Mouse (Mus musculus) left cerebral cortex, adult 18-20 months (tissue): ENCODE data around the gene Slc25a5. TPM values are rescaled to one million over a fixed set of nuclear protein-coding genes. Genes with fewer than 3 reads are reported as not detected.
"Not testable (repeated sequence)": the region's sequence is repeated elsewhere in the genome, so short reads cannot be mapped to it uniquely, and the experiment has no call there.

ENCODE experiments used
- DNase-seq, 2 experiments: peaks; one replicate each; pipeline ENCODE4 v3.0.0; 2021 to 2022; ENCODE audit warnings: low spot score in 2 of 2, mixed read lengths in 1 of 2
- long read RNA-seq, 2 experiments: library from polyadenylated mRNA; stranded (forward); transcript quantifications; one replicate each; pipeline ENCODE4 v2.0.0; 2021
- total RNA-seq, 2 experiments: library from RNA; stranded (reverse); gene quantifications; 2 replicates each; pipeline ENCODE4 v1.2.3; 2021

Gene Slc25a5
- 100 to 1,000 TPM; 315 to 349 TPM for total RNA-seq
- long read RNA-seq, experiment 1, transcript Slc25a5-201 (4 exons, 1,240 nt) = major isoform, 570 of 924 reads
- long read RNA-seq, experiment 1, partial matches to known transcripts = 8 of 924 reads
- long read RNA-seq, experiment 1, other reads (novel, unspliced or antisense) = 344 of 924 reads
- long read RNA-seq, experiment 2, transcript Slc25a5-201 (4 exons, 1,240 nt) = major isoform, 473 of 878 reads
- long read RNA-seq, experiment 2, partial matches to known transcripts = 4 of 878 reads
- long read RNA-seq, experiment 2, other reads (novel, unspliced or antisense) = 399 of 878 reads

GRCm38 (mm10) chrX:36795424-36796162 is at the start of gene Slc25a5:
Gene Slc25a5 (plus strand): TSS chrX:36795651.
- peak; percentile 69 to 81 for DNase-seq

- peak; percentile 13 to 21 for DNase-seq
Observed at GRCm38 (mm10) chrX:36746789-36747188, 48.7 kb upstream of the Slc25a5 start.

- no peak for DNase-seq
Observed at GRCm38 (mm10) chrX:36748573-36748972, 46.9 kb upstream of the Slc25a5 start.

GRCm38 (mm10) chrX:36749281-36749785 is 46.1 kb upstream of the Slc25a5 start:
- DNase-seq = peak; percentile 18 to 22

- no peak for DNase-seq
Observed at GRCm38 (mm10) chrX:36750591-36750990, 44.9 kb upstream of the Slc25a5 start.

- no peak for DNase-seq
Observed at GRCm38 (mm10) chrX:36752586-36752985, 42.9 kb upstream of the Slc25a5 start.

- no peak for DNase-seq
Observed at GRCm38 (mm10) chrX:36757796-36758472, 37.5 kb upstream of the Slc25a5 start.

GRCm38 (mm10) chrX:36758566-36758965 is 36.9 kb upstream of the Slc25a5 start:
- no peak for DNase-seq

GRCm38 (mm10) chrX:36760946-36761635 is 34.4 kb upstream of the Slc25a5 start:
- peak; percentile 42 to 60 for DNase-seq

- DNase-seq = no peak
Observed at GRCm38 (mm10) chrX:36762289-36762688, 33.2 kb upstream of the Slc25a5 start.

GRCm38 (mm10) chrX:36762894-36763293 is 32.6 kb upstream of the Slc25a5 start:
- no peak for DNase-seq

- no peak for DNase-seq
Observed at GRCm38 (mm10) chrX:36763298-36763933, 32.0 kb upstream of the Slc25a5 start.

- DNase-seq = no peak
Observed at GRCm38 (mm10) chrX:36763934-36764317, 31.5 kb upstream of the Slc25a5 start.

- DNase-seq = no peak
Observed at GRCm38 (mm10) chrX:36767386-36767785, 28.1 kb upstream of the Slc25a5 start.

- no peak for DNase-seq
Observed at GRCm38 (mm10) chrX:36772591-36772990, 22.9 kb upstream of the Slc25a5 start.

GRCm38 (mm10) chrX:36775520-36775919 is 19.9 kb upstream of the Slc25a5 start:
- no peak for DNase-seq

GRCm38 (mm10) chrX:36777694-36778093 is 17.8 kb upstream of the Slc25a5 start:
- DNase-seq = no peak

GRCm38 (mm10) chrX:36789360-36789759 is 6.1 kb upstream of the Slc25a5 start:
- no peak for DNase-seq

GRCm38 (mm10) chrX:36794571-36794970 is 880 bp upstream of the Slc25a5 start:
- no peak for DNase-seq

GRCm38 (mm10) chrX:36796163-36796581 is 721 bp downstream of the Slc25a5 start:
- peak; percentile 73 to 84 for DNase-seq

GRCm38 (mm10) chrX:36796734-36797133 is 1.3 kb downstream of the Slc25a5 start:
- not testable (repeated sequence) for DNase-seq
